Mouse (Mus musculus): ENCODE results near the gene Glg1. TPM values are rescaled to one million over a fixed set of nuclear protein-coding genes. Genes with fewer than 3 reads are reported as not detected.
"Not testable (repeated sequence)": the region's sequence is repeated elsewhere in the genome, so short reads cannot be mapped to it uniquely, and the experiment has no call there.

Glg1 gene
- polyA plus RNA-seq (2015; fragmentation: Nextera tagmentation; extraction: Ambion mirVana), result 67.0 and 74.7 TPM in 2 replicates

- Histone ChIP-seq H3K4me2 (ENCODE audit: low read length) (peak within 1 kb of the TSS; percentile 65), H3K27ac (ENCODE audit: low read length) (peak within 1 kb of the TSS; percentile 99), H3K9me3 (ENCODE audit: control insufficient read depth, low read length) (no peaks in the 10 kb centered on the region), H3K9ac (replicated peaks; ENCODE audit: low read depth, low read length) (peak within 1 kb of the TSS; percentile 96), H3K4me3 (replicated peaks; ENCODE audit: low read length) (peak within 1 kb of the TSS; percentile 95), H3K27me3 (replicated peaks; ENCODE audit: control insufficient read depth, insufficient read depth, low read length) (no peaks in the 10 kb centered on the region), H3K4me1 (replicated peaks; ENCODE audit: control insufficient read depth, insufficient read depth, low read length) (peaks cover 14% of the 10 kb centered on the region), H3K36me3 (ENCODE audit: control insufficient read depth, insufficient read depth) (no peaks in the 10 kb centered on the region)
- ATAC-seq, result peak; percentile 96
- under 1% methylated on average over 69 of the region's 76 CpGs for WGBS
These were observed at the start of gene Glg1 for GRCm38 (mm10) chr8:111258631-111259407. Gene Glg1, minus strand, starts transcription at chr8:111259216.

GRCm38 (mm10) chr8:111305031-111305730 lies 46.2 kb upstream of the Glg1 start:
- Histone ChIP-seq H3K4me3 (replicated peaks; ENCODE audit: low read length) (no peak overlapping the region), H3K36me3 (ENCODE audit: control insufficient read depth, insufficient read depth) (no peaks in the 10 kb centered on the region), H3K9ac (replicated peaks; ENCODE audit: low read depth, low read length) (no peak overlapping the region), H3K27ac (ENCODE audit: low read length) (no peak overlapping the region), H3K4me2 (ENCODE audit: low read length) (no peak overlapping the region), H3K9me3 (ENCODE audit: control insufficient read depth, low read length) (no peaks in the 10 kb centered on the region), H3K4me1 (replicated peaks; ENCODE audit: control insufficient read depth, insufficient read depth, low read length) (no peaks in the 10 kb centered on the region), H3K27me3 (replicated peaks; ENCODE audit: control insufficient read depth, insufficient read depth, low read length) (no peaks in the 10 kb centered on the region)
- 26% methylated on average over 5 of the region's 5 CpGs for WGBS
- no peak for ATAC-seq

- Histone ChIP-seq H3K27ac (ENCODE audit: low read length) (no peak overlapping the region), H3K4me2 (ENCODE audit: low read length) (no peak overlapping the region), H3K4me3 (replicated peaks; ENCODE audit: low read length) (no peak overlapping the region), H3K4me1 (replicated peaks; ENCODE audit: control insufficient read depth, insufficient read depth, low read length) (peaks cover under 1% of the 10 kb centered on the region; the same call in 1 of the 2 replicates), H3K9ac (replicated peaks; ENCODE audit: low read depth, low read length) (no peak overlapping the region), H3K27me3 (replicated peaks; ENCODE audit: control insufficient read depth, insufficient read depth, low read length) (no peaks in the 10 kb centered on the region), H3K9me3 (ENCODE audit: control insufficient read depth, low read length) (no peaks in the 10 kb centered on the region), H3K36me3 (ENCODE audit: control insufficient read depth, insufficient read depth) (no peaks in the 10 kb centered on the region)
- 91% methylated on average over 3 of the region's 3 CpGs for WGBS
- no peak for ATAC-seq
These were observed 45.3 kb upstream of the Glg1 start for GRCm38 (mm10) chr8:111304359-111304758.

- WGBS, result 87% methylated on average over 5 of the region's 5 CpGs
- not testable (repeated sequence) for H3K4me1 ChIP-seq (replicated peaks; ENCODE audit: control insufficient read depth, insufficient read depth, low read length); H3K9ac ChIP-seq (replicated peaks; ENCODE audit: low read depth, low read length); H3K36me3 ChIP-seq (ENCODE audit: control insufficient read depth, insufficient read depth); ATAC-seq; H3K9me3 ChIP-seq (ENCODE audit: control insufficient read depth, low read length); H3K4me3 ChIP-seq (replicated peaks; ENCODE audit: low read length); H3K27me3 ChIP-seq (replicated peaks; ENCODE audit: control insufficient read depth, insufficient read depth, low read length); H3K27ac ChIP-seq (ENCODE audit: low read length); H3K4me2 ChIP-seq (ENCODE audit: low read length)
These were observed 44.2 kb upstream of the Glg1 start for GRCm38 (mm10) chr8:111303076-111303803.

- peak overlapping the region; percentile 49 for H3K4me2 ChIP-seq (ENCODE audit: low read length)
- no peak overlapping the region for H3K9ac ChIP-seq (replicated peaks; ENCODE audit: low read depth, low read length)
- H3K36me3 ChIP-seq (ENCODE audit: control insufficient read depth, insufficient read depth), result peaks cover 5% of the 10 kb centered on the region; the same call in 1 of the 2 replicates
- H3K4me3 ChIP-seq (replicated peaks; ENCODE audit: low read length), result peak overlapping the region; percentile 89
- no peak overlapping the region for H3K27ac ChIP-seq (ENCODE audit: low read length)
- no peaks in the 10 kb centered on the region for H3K9me3 ChIP-seq (ENCODE audit: control insufficient read depth, low read length)
- peaks cover 11% of the 10 kb centered on the region for H3K4me1 ChIP-seq (replicated peaks; ENCODE audit: control insufficient read depth, insufficient read depth, low read length)
- 70% methylated on average over 11 of the region's 11 CpGs for WGBS
- H3K27me3 ChIP-seq (replicated peaks; ENCODE audit: control insufficient read depth, insufficient read depth, low read length), result no peaks in the 10 kb centered on the region
- no peak for ATAC-seq
These were observed 41.9 kb upstream of the Glg1 start for GRCm38 (mm10) chr8:111300597-111301546.

GRCm38 (mm10) chr8:111299821-111300568 lies 41.0 kb upstream of the Glg1 start, which contains the start of gene Rfwd3:
Gene Rfwd3, minus strand, starts transcription at chr8:111300222.
- H3K4me3 ChIP-seq (replicated peaks; ENCODE audit: low read length), result peak within 1 kb of the TSS; percentile 89
- no peaks in the 10 kb centered on the region for H3K27me3 ChIP-seq (replicated peaks; ENCODE audit: control insufficient read depth, insufficient read depth, low read length)
- WGBS, result under 1% methylated on average over 64 of the region's 67 CpGs
- H3K27ac ChIP-seq (ENCODE audit: low read length), result peak within 1 kb of the TSS; percentile 66
- ATAC-seq, result peak; percentile 99
- H3K9ac ChIP-seq (replicated peaks; ENCODE audit: low read depth, low read length), result peak within 1 kb of the TSS; percentile 90
- peak within 1 kb of the TSS; percentile 62 for H3K4me2 ChIP-seq (ENCODE audit: low read length)
- H3K4me1 ChIP-seq (replicated peaks; ENCODE audit: control insufficient read depth, insufficient read depth, low read length), result peaks cover 11% of the 10 kb centered on the region
- H3K36me3 ChIP-seq (ENCODE audit: control insufficient read depth, insufficient read depth), result peaks cover 5% of the 10 kb centered on the region; the same call in 1 of the 2 replicates
- H3K9me3 ChIP-seq (ENCODE audit: control insufficient read depth, low read length), result no peaks in the 10 kb centered on the region

GRCm38 (mm10) chr8:111299363-111299820 lies 40.4 kb upstream of the Glg1 start:
- Histone ChIP-seq H3K27me3 (replicated peaks; ENCODE audit: control insufficient read depth, insufficient read depth, low read length) (no peaks in the 10 kb centered on the region), H3K4me2 (ENCODE audit: low read length) (peak overlapping the region; percentile 62), H3K36me3 (ENCODE audit: control insufficient read depth, insufficient read depth) (peaks cover 6% of the 10 kb centered on the region), H3K9me3 (ENCODE audit: control insufficient read depth, low read length) (no peaks in the 10 kb centered on the region), H3K27ac (ENCODE audit: low read length) (peak overlapping the region; percentile 66; the same call in 1 of the 2 replicates), H3K9ac (replicated peaks; ENCODE audit: low read depth, low read length) (peak overlapping the region; percentile 90), H3K4me1 (replicated peaks; ENCODE audit: control insufficient read depth, insufficient read depth, low read length) (peaks cover 11% of the 10 kb centered on the region), H3K4me3 (replicated peaks; ENCODE audit: low read length) (peak overlapping the region; percentile 89)
- under 1% methylated on average over 28 of the region's 28 CpGs for WGBS
- ATAC-seq, result no peak

- no peak for ATAC-seq
- peaks cover 11% of the 10 kb centered on the region for H3K36me3 ChIP-seq (ENCODE audit: control insufficient read depth, insufficient read depth)
- peak overlapping the region; percentile 24 for H3K4me2 ChIP-seq (ENCODE audit: low read length)
- H3K4me3 ChIP-seq (replicated peaks; ENCODE audit: low read length), result no peak overlapping the region
- H3K9me3 ChIP-seq (ENCODE audit: control insufficient read depth, low read length), result no peaks in the 10 kb centered on the region
- no peaks in the 10 kb centered on the region for H3K27me3 ChIP-seq (replicated peaks; ENCODE audit: control insufficient read depth, insufficient read depth, low read length)
- WGBS, result 48% methylated on average over 1 of the region's 1 CpGs
- peaks cover 11% of the 10 kb centered on the region for H3K4me1 ChIP-seq (replicated peaks; ENCODE audit: control insufficient read depth, insufficient read depth, low read length)
- no peak overlapping the region for H3K27ac ChIP-seq (ENCODE audit: low read length)
- H3K9ac ChIP-seq (replicated peaks; ENCODE audit: low read depth, low read length), result no peak overlapping the region
These were observed 39.0 kb upstream of the Glg1 start for GRCm38 (mm10) chr8:111298011-111298410.

All from forebrain, embryonic 16.5 days (tissue).